Comparison of ENCODE assay signal across 20 mouse cellular contexts in genomic region chr11:32488344-32488743, GRCm38 (mm10). TPM values are rescaled to one million over a fixed set of nuclear protein-coding genes. Genes with fewer than 3 reads are reported as not detected.
DNase-seq lines count a peak whose midpoint lies in the region; ATAC-seq and TF ChIP-seq lines count a peak whose summit lies in the region.
"Had no signal": no experiment of that assay in that cellular context is flagged by ENCODE, and none has a peak within 500 bp of the region (broad histone marks: within the 10 kb centered on the region; RNA-seq: fewer than 3 reads in every experiment).

No protein-coding gene starts in this region.

- H3K4me1 ChIP-seq in heart, adult 2 months (ENCODE audit: control insufficient read depth, insufficient read depth, low read length): peaks cover 3% of the 10 kb centered on the region
- peaks cover 26% of the 10 kb centered on the region for H3K4me1 ChIP-seq in lung, embryonic 15.5 days
- peaks cover 22 to 35% of the 10 kb centered on the region in 2 experiments for H3K4me1 ChIP-seq in MEL (ENCODE audit: control insufficient read depth in 1 of 2, insufficient read depth in 2 of 2, low read length in 2 of 2)
- peaks cover 4% of the 10 kb centered on the region; the same call in 1 of the 2 replicates for H3K4me1 ChIP-seq in embryonic fibroblast, embryonic 13.5 days (ENCODE audit: control insufficient read depth, insufficient read depth, low read length)

- H3K27ac ChIP-seq in heart, adult 2 months: 0 out of 2 replicates have a peak overlapping the region, but pooled peaks have one; percentile 2
- peak overlapping the region; percentile 72 for H3K27ac ChIP-seq in lung, embryonic 15.5 days
- H3K27ac ChIP-seq in MEL (ENCODE audit: control insufficient read depth, low read depth, low read length): peak overlapping the region; percentile 37; the same call in 1 of the 2 replicates
- peak overlapping the region; percentile 73 for H3K27ac ChIP-seq in embryonic fibroblast, embryonic 13.5 days (ENCODE audit: insufficient read depth, low read length)
- H3K27ac ChIP-seq: forebrain, embryonic 12.5 days; limb, embryonic 12.5 days; liver, embryonic 14.5 days; midbrain, embryonic 13.5 days; neural tube, embryonic 12.5 days had no signal

- TF ChIP-seq EP300 in heart, adult 2 months (IDR thresholded peaks at IDR 0.05; ENCODE audit: insufficient read depth, low read depth, low read length): no peak
- no peak for TF ChIP-seq EP300 in MEL (IDR thresholded peaks at IDR 0.05; ENCODE audit: low read depth in 1 of 2, low read length in 2 of 2)

- intact Hi-C loops in heart, adult 2 months (cut with DNase I): no loop called here

- TF ChIP-seq RAD21 in MEL (IDR thresholded peaks at IDR 0.05; ENCODE audit: low read depth, low read length): no peak

- no peak overlapping the region for H3K9ac ChIP-seq in heart, adult 2 months (ENCODE audit: low read depth, low read length)
- H3K9ac ChIP-seq in lung, embryonic 15.5 days: no peak overlapping the region
- peak overlapping the region; percentile 23 for H3K9ac ChIP-seq in MEL (ENCODE audit: control insufficient read depth, low read depth, low read length, poor library complexity, severe bottlenecking)
- H3K9ac ChIP-seq: forebrain, embryonic 12.5 days; limb, embryonic 12.5 days; liver, embryonic 14.5 days; midbrain, embryonic 13.5 days; neural tube, embryonic 12.5 days had no signal

- no peak for TF ChIP-seq CTCF in heart, adult 2 months (IDR thresholded peaks at IDR 0.05)
- no peak for TF ChIP-seq CTCF in MEL (IDR thresholded peaks at IDR 0.05 in 2 of 3, conservative IDR thresholded peaks at IDR 0.05 in 1 of 3; ENCODE audit: control insufficient read depth in 1 of 3, insufficient read depth in 1 of 3, low read depth in 2 of 3, low read length in 3 of 3, poor library complexity in 1 of 3, severe bottlenecking in 1 of 3)
- TF ChIP-seq CTCF in embryonic fibroblast, embryonic 13.5 days (IDR thresholded peaks at IDR 0.05; ENCODE audit: borderline replicate concordance, insufficient read depth, low read length): no peak

- no peaks in the 10 kb centered on the region for H3K27me3 ChIP-seq in heart, adult 2 months (ENCODE audit: control insufficient read depth, insufficient read depth, low read length)
- H3K27me3 ChIP-seq in lung, embryonic 15.5 days: no peaks in the 10 kb centered on the region
- no peaks in the 10 kb centered on the region for H3K27me3 ChIP-seq in MEL (ENCODE audit: control insufficient read depth in 1 of 2, insufficient read depth in 2 of 2, low read length in 2 of 2)
- H3K27me3 ChIP-seq: forebrain, embryonic 12.5 days; limb, embryonic 12.5 days; midbrain, embryonic 13.5 days; neural tube, embryonic 12.5 days had no signal

- ATAC-seq in lung, embryonic 15.5 days (ENCODE audit: borderline replicate concordance, extremely low read depth, low FRiP score, low TSS enrichment): peak; percentile 39; the same call in 1 of the 2 replicates
- no peak for ATAC-seq in activated CD4-positive, CD25-positive, alpha-beta regulatory T cell, adult 4 months
- ATAC-seq: midbrain, embryonic 13.5 days had no signal

- H3K79me2 ChIP-seq in heart, adult 2 months (replicated peaks; ENCODE audit: control insufficient read depth, insufficient read depth, low read length): peaks cover 2% of the 10 kb centered on the region; the same call in 1 of the 2 replicates
- peaks cover 2% of the 10 kb centered on the region; the same call in 1 of the 2 replicates for H3K79me2 ChIP-seq in MEL (ENCODE audit: control insufficient read depth, insufficient read depth, low read length, poor library complexity)

- no peaks in the 10 kb centered on the region for H3K36me3 ChIP-seq in heart, adult 2 months (ENCODE audit: control insufficient read depth, insufficient read depth, low read length)
- H3K36me3 ChIP-seq in lung, embryonic 15.5 days: no peaks in the 10 kb centered on the region
- H3K36me3 ChIP-seq in MEL (ENCODE audit: control insufficient read depth in 1 of 2, insufficient read depth in 2 of 2, low read length in 2 of 2): peaks cover 0 to 50% of the 10 kb centered on the region in 2 experiments; a peak in 2 of 4 replicates
- H3K36me3 ChIP-seq: midbrain, embryonic 13.5 days; neural tube, embryonic 12.5 days had no signal

- H3K4me3 ChIP-seq in heart, adult 2 months: no peak overlapping the region
- no peak overlapping the region for H3K4me3 ChIP-seq in lung, embryonic 15.5 days
- H3K4me3 ChIP-seq in MEL (ENCODE audit: control insufficient read depth in 1 of 2, insufficient read depth in 1 of 2, low read depth in 2 of 2, low read length in 2 of 2): no peak overlapping the region
- H3K4me3 ChIP-seq in embryonic fibroblast, embryonic 13.5 days (ENCODE audit: insufficient read depth, low read length): no peak overlapping the region
- H3K4me3 ChIP-seq: forebrain, embryonic 12.5 days; limb, embryonic 12.5 days; midbrain, embryonic 13.5 days; neural tube, embryonic 12.5 days had no signal

- H3K9me3 ChIP-seq in lung, embryonic 15.5 days: no peaks in the 10 kb centered on the region
- no peaks in the 10 kb centered on the region for H3K9me3 ChIP-seq in MEL (replicated peaks; ENCODE audit: insufficient read depth, low read length)
- H3K9me3 ChIP-seq: forebrain, embryonic 12.5 days; limb, embryonic 12.5 days; midbrain, embryonic 13.5 days; neural tube, embryonic 12.5 days had no signal

- no peak for DNase-seq in heart, adult 2 months
- no peak for DNase-seq in heart, postnatal 4 days
- DNase-seq in lung, postnatal 10 days: no peak
- no peak for DNase-seq in MEL (ENCODE audit: low read depth, low spot score)
- DNase-seq in left cerebral cortex, adult 9 months (ENCODE audit: low spot score in 2 of 2): no peak
- DNase-seq: adrenal gland, adult 2 months; cerebellum, adult 8-10 months; gastrocnemius, postnatal 25 days; kidney, adult 11 months; kidney, postnatal 4 days; right cerebral cortex, postnatal 4 days; thymus, adult 18-20 months had no signal

- no peak for TF ChIP-seq POLR2A in heart, adult 2 months (IDR thresholded peaks at IDR 0.05; ENCODE audit: insufficient read depth, low read depth, low read length)
- no peak for TF ChIP-seq POLR2A in MEL (IDR thresholded peaks at IDR 0.05; ENCODE audit: control insufficient read depth in 1 of 2, insufficient read depth in 1 of 2, low read depth in 1 of 2, low read length in 2 of 2, poor library complexity in 1 of 2)
- no peak for TF ChIP-seq POLR2A in embryonic fibroblast, embryonic 13.5 days (IDR thresholded peaks at IDR 0.05; ENCODE audit: low read depth, low read length)

- no peak overlapping the region for H3K4me2 ChIP-seq in lung, embryonic 15.5 days
- H3K4me2 ChIP-seq: forebrain, embryonic 12.5 days; limb, embryonic 12.5 days; midbrain, embryonic 13.5 days; neural tube, embryonic 12.5 days had no signal

TF ChIP-seq in MEL, 35 proteins besides CTCF, POLR2A, EP300 and RAD21:
- TF ChIP-seq CHD1 (IDR thresholded peaks at IDR 0.05; ENCODE audit: low read depth, low read length) (no peak), GATA1 (IDR thresholded peaks at IDR 0.05; ENCODE audit: low read depth, low read length) (no peak), GABPA (IDR thresholded peaks at IDR 0.05; ENCODE audit: low read depth, low read length) (no peak), MYC (IDR thresholded peaks at IDR 0.05; ENCODE audit: low read depth, low read length) (no peak), ZC3H11A (IDR thresholded peaks at IDR 0.05; ENCODE audit: low read depth, low read length) (no peak), SIN3A (IDR thresholded peaks at IDR 0.05; ENCODE audit: low read length) (no peak), POLR2AphosphoS5 (IDR thresholded peaks at IDR 0.05; ENCODE audit: borderline replicate concordance, low read depth, low read length) (no peak)

RNA-seq across cellular contexts. Expression of gene Ubtd2, which starts 33.2 kb away (rescaled TPM):
- total RNA-seq in heart, adult 2 months (2021): 1 to 10 TPM; 4.2 to 5.1 TPM
- polyA plus RNA-seq in heart, adult 2 months (2012; rRNA removed): 4.5 and 6.8 TPM in 2 replicates
- total RNA-seq in heart, postnatal 4 days (2021): 10 to 100 TPM; 24.3 to 26.1 TPM
- 46.8 and 48.4 TPM in 2 replicates for polyA plus RNA-seq in lung, embryonic 15.5 days (2015; fragmentation: Nextera tagmentation; extraction: Ambion mirVana)
- total RNA-seq in MEL (2012; rRNA removed): 22.4 and 25.7 TPM in 2 replicates
- 10 to 100 TPM in 1 of 2 experiments, not detected in 1; 28.7 TPM for polyA plus RNA-seq in MEL (2012; ENCODE audit: insufficient read depth in 1 of 2, insufficient read length in 2 of 2, low read depth in 1 of 2, low replicate concordance in 2 of 2, missing spikeins in 1 of 2)
- 37.1 and 47.0 TPM in 2 replicates for polyA plus RNA-seq in embryonic fibroblast, embryonic 13.5 days (2011; ENCODE audit: insufficient read length, low read depth, missing spikeins)
- polyA plus RNA-seq in activated CD4-positive, CD25-positive, alpha-beta regulatory T cell, adult 4 months (2017; shearing (Covaris generic)): 1 to 10 TPM; 2.3 to 3.1 TPM

RNA-seq across cellular contexts. Expression of gene Efcab9, which starts 43.5 kb away (rescaled TPM):
- not detected for total RNA-seq in heart, adult 2 months (2021)
- polyA plus RNA-seq in heart, adult 2 months (2012; rRNA removed): not detected in 2 replicates
- total RNA-seq in heart, postnatal 4 days (2021): under 1 TPM in 1 of 2 experiments, not detected in 1; 0.47 TPM
- polyA plus RNA-seq in lung, embryonic 15.5 days (2015; fragmentation: Nextera tagmentation; extraction: Ambion mirVana): 0.58 and 0.81 TPM in 2 replicates
- total RNA-seq in MEL (2012; rRNA removed): 0.77 and 0.82 TPM in 2 replicates
- polyA plus RNA-seq in MEL (2012; ENCODE audit: insufficient read depth in 1 of 2, insufficient read length in 2 of 2, low read depth in 1 of 2, low replicate concordance in 2 of 2, missing spikeins in 1 of 2): 1 to 10 TPM in 1 of 2 experiments, not detected in 1; 1.3 TPM
- polyA plus RNA-seq in embryonic fibroblast, embryonic 13.5 days (2011; ENCODE audit: insufficient read length, low read depth, missing spikeins): 0.75 TPM in 1 of 2 replicates, not detected in the other
- polyA plus RNA-seq in activated CD4-positive, CD25-positive, alpha-beta regulatory T cell, adult 4 months (2017; shearing (Covaris generic)): 1 to 10 TPM; 1.1 to 1.2 TPM
- polyA plus RNA-seq: adrenal gland, adult 2 months had no signal

RNA-seq across cellular contexts. Expression of gene Stk10, which starts 44.8 kb away (rescaled TPM):
- 10 to 100 TPM in 1 of 2 experiments, 1 to 10 TPM in 1; 9.2 to 10.1 TPM for total RNA-seq in heart, adult 2 months (2021)
- polyA plus RNA-seq in heart, adult 2 months (2012; rRNA removed): 8.4 and 9.8 TPM in 2 replicates
- 10 to 100 TPM; 11.8 to 12.7 TPM for total RNA-seq in heart, postnatal 4 days (2021)
- 1.9 and 2.9 TPM in 2 replicates for polyA plus RNA-seq in lung, embryonic 15.5 days (2015; fragmentation: Nextera tagmentation; extraction: Ambion mirVana)
- 10.8 and 11.4 TPM in 2 replicates for total RNA-seq in MEL (2012; rRNA removed)
- 10 to 100 TPM in 1 of 2 experiments, not detected in 1; 14.4 TPM for polyA plus RNA-seq in MEL (2012; ENCODE audit: insufficient read depth in 1 of 2, insufficient read length in 2 of 2, low read depth in 1 of 2, low replicate concordance in 2 of 2, missing spikeins in 1 of 2)
- polyA plus RNA-seq in embryonic fibroblast, embryonic 13.5 days (2011; ENCODE audit: insufficient read length, low read depth, missing spikeins): 4.4 and 6.1 TPM in 2 replicates
- 100 to 1,000 TPM in 1 of 2 experiments, 10 to 100 TPM in 1; 66.9 to 116 TPM for polyA plus RNA-seq in activated CD4-positive, CD25-positive, alpha-beta regulatory T cell, adult 4 months (2017; shearing (Covaris generic))

Comparison
In these comparisons a context has a peak if more than half of its experiments do, and no peak if none do; other contexts are left out.
1. H3K27ac ChIP-seq: peak in every context shown above with its lines; median percentile 73 in embryonic fibroblast, embryonic 13.5 days; 72 in lung, embryonic 15.5 days; 37 in MEL; 2 in heart, adult 2 months.